Mouse (Mus musculus) gastrocnemius, postnatal 10 days (tissue): ENCODE results near the gene Atxn7l3b. TPM values are rescaled to one million over a fixed set of nuclear protein-coding genes. Genes with fewer than 3 reads are reported as not detected.
"Not testable (repeated sequence)": the region's sequence is repeated elsewhere in the genome, so short reads cannot be mapped to it uniquely, and the experiment has no call there.

Experiments
- DNase-seq: peaks from one replicate; pipeline ENCODE4 v3.0.0; 2021; ENCODE audit warnings: mixed read lengths
- long read RNA-seq, 2 experiments: library from polyadenylated mRNA; stranded (forward); transcript quantifications; one replicate each; pipeline ENCODE4 v2.0.0; 2021
- total RNA-seq, 2 experiments: library from RNA; stranded (reverse); gene quantifications; 2 replicates each; pipeline ENCODE4 v1.2.3; 2021

The Atxn7l3b gene
- total RNA-seq, result 10 to 100 TPM; 46.5 to 49.1 TPM
- long read RNA-seq, experiment 1, transcript Atxn7l3b-201 (1 exons, 3,566 nt), result major isoform, 84 of 84 reads
- long read RNA-seq, experiment 1, partial matches to known transcripts, result 0 of 84 reads
- long read RNA-seq, experiment 1, other reads (novel, unspliced or antisense), result 0 of 84 reads
- long read RNA-seq, experiment 2, transcript Atxn7l3b-201 (1 exons, 3,566 nt), result major isoform, 67 of 67 reads
- long read RNA-seq, experiment 2, partial matches to known transcripts, result 0 of 67 reads
- long read RNA-seq, experiment 2, other reads (novel, unspliced or antisense), result 0 of 67 reads

GRCm38 (mm10) chr10:112928452-112929221, at the start of gene Atxn7l3b:
Atxn7l3b (minus strand) TSS chr10:112929001.
- peak; percentile 98 for DNase-seq

DNA sequence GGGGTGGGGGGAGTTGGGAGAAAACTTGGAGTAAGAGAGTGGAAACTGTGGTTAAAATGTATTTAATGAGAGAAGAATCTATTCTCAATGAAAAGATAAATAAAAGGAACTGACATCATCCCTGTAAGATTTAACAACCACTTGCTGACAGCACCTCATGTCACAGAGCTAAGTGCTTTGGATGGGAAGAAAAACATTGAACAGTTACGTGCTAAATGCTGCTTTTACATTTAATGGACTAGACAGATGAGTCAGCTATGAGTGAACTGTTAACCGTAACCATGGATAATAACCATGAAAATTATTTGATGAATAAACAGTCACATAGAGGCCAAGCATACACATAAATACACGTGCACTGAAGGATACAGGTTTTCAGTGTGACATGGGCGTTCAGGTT, 48.8 kb upstream of the Atxn7l3b start:
- no peak for DNase-seq

DNA sequence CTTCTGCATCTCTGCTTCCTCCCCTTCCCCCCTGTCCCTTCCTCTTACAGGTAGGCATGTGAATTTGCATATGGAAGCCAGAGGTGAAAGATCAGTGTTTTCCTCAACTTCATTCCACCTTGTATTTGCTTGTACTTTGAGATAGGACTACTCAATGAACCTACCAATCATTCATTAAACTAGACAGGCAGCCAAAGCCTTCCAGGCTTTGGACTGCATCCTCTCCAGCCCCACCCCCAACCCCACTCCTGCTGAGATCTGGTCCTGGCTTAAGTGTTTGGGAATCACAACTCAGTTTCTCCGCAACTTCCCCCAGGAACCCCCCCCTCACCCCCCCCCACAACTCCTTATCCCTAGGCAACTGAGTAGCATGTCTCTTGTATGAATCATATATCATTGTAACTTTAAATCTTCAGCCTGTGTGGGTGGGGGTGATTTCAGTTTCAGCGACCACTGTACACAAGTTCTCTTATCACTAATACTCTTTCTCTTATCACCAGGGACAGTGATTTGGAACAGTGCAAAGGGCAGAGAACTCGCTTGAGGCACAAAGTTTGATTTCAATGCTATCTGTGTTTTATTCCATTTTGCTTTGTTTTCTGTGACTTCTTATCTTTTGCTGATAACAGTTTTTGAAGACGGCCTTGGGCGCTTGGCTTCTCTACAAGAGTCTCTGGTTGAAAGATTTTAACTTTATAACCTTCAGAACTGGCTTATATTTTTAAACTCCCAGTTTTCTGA, 44.7 kb upstream of the Atxn7l3b start:
- no peak for DNase-seq

DNA sequence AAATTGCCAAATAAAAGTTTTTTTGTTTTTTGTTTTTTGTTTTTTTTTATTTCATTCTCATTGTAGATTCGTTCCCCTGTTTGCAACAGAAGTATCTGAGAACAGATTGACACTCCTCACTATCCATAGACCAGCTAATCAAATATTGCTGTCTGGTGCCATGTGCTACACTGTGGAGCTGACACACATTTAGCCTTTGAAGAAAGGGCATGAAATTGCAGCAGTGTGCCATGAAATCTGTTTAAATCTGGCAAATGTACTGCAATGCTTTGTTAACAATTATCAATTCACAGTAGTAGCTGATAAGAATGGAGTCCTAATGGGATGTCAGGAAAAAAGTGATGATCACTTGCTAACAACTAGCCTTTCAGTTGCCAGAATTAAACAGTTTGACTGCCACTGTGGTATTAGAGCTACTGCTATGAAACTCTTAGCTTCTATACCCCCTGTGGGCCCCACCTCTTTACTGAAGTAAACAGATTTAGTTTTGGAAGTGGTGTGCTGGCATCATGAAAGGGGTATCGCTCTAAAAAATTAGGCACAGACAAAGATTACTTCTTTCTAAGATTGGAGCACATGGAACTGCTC, 41.3 kb upstream of the Atxn7l3b start:
- DNase-seq, result no peak

DNA sequence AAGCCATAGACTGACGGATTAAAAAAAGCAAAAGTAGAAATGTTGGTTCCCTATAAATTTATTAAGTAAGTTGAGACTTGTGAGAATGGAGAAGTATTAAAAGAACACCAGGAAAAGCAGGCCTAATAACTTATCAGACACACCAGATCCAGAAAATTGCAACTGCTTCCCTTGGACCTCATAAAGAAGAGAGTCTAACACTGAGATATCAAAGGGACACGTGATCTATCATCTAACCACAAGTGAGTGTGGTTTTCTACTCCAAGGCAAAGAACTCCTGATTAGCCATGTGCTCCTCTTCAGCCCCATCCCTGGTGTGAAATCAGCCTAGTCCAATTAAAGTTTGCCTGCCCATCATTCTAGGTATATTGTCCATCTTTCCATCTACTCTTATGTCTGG, 38.8 kb upstream of the Atxn7l3b start:
- DNase-seq, result no peak

DNA sequence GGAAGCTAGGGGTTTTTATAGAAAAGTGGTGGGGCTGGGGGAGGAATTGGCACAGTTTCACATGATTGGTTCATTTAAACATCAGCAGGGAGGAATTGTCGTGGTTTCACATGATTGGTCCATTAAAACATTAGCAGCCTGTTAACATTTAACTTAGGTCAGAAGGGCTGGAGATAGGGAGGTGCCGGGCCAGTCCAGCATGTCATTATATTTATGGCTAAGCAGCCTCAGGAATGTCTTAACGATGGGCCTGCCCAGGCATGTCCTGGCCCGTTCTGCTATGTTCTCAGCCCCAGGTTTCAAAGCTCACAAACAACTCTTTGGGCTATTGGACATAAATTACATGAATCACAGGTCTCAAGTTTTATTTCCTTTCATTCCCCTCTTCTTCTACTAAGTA, 33.4 kb upstream of the Atxn7l3b start:
- DNase-seq, result not testable (repeated sequence)

DNA sequence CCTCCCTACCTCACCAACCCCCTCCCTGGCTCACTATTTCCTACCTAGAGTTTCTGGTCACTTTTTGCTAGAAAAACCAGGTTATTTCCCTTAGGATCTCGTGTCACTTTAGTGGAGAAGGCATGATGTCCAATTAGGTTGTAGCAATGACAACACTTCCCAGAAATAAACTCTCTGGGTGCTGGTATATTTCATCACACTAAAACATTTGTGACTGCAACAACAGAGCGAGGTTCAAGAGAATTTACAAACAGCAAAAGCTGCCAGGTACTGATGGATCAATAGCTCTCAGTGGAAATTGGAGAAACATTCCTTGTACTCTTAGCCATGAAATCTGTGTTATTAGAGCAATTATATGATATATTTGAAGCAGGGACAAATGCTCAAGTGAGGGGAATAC, 25.3 kb upstream of the Atxn7l3b start:
- DNase-seq, result no peak

GRCm38 (mm10) chr10:112948453-112948852, 19.7 kb upstream of the Atxn7l3b start:
- no peak for DNase-seq

GRCm38 (mm10) chr10:112929222-112929615, 418 bp upstream of the Atxn7l3b start:
- no peak for DNase-seq

DNA sequence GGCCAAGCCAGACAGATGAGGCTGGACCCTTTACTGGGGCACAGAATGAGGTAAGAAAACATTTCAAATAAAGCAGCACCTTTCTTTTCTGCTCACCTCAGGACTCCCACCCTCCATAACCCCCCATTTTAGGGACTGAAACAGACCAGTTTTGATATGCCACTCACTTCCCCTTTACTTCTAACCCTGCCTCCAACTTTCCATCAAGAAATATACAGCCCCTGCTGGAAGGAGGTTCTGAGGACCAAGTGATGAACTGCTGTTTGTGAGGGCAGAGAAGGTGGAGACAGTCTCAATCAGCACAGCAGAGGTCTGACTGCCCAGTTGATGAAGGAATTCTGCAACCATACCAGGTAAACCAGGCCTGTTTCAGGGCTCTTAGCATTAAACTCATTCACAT, 1.8 kb downstream of the Atxn7l3b start:
- DNase-seq, result no peak

GRCm38 (mm10) chr10:112926271-112926670, 2.5 kb downstream of the Atxn7l3b start:
- DNase-seq, result no peak

DNA sequence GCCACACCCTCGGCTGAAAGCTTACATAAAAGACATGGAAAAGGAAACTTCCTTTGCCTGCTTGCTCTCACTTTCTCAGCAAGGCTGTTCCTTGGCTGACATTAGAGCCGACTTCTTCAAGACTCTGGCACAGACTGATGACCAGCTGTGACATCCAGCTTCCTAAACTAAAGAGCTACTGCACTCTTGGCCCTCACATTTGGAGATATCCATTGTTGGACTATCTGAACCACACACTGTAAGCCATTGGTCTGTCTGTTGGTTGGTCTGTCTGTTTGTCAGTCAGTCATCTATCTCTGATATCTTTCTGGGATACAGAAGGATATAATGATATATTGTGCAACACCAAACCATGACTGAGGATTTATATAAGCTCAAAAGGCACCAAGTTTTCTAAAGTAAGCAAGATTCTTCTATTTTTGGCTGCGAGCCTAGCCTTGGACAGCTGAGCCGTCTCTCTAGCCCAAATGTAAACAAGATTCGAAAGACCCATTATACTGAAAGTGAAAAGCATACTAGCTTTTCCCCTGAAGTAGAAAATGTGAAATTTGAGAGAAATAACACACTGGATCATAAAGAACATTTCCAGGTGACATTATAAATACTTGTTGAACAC, 12.1 kb downstream of the Atxn7l3b start:
- DNase-seq, result no peak

DNA sequence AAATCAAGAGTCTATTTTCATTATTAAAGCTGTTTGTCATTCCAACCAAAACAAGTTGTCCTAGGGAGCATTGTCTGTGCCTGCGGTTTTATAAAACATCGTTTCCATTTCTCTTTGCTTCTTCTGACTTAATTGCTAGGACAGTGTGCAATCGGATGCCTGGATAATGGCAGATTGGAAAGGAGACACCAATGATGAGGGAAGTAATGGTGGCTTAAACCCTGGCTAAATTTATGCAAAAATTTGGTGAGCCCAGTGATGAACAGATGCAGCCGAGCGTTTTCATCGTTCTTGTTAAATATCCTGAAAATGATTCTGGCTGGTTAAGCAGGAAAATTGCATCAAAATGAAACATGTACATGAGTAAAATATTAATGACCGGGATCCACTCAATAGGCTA, 28.6 kb downstream of the Atxn7l3b start:
- no peak for DNase-seq

GRCm38 (mm10) chr10:112899796-112900195, 29.0 kb downstream of the Atxn7l3b start:
- DNase-seq, result no peak

DNA sequence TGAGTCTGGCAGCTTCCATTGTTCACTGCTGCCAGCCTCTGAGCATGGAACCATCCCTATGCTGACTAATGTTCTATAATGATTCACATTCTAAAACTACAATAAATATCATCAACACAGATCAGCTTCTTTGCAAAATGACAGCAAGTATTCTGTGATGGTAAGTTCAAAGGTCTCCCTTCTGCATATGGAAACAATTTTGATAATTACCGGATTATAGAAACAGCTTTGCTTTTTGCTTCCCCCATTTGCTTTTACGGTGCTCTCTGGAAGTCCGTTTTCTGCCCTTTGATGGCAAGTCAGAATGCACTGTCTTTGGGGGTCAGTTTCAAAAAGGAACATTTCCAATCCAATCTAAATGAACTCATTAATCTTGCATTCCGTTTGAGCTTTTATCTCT, 32.2 kb downstream of the Atxn7l3b start:
- no peak for DNase-seq

- no peak for DNase-seq
Observed at GRCm38 (mm10) chr10:112893622-112894252, 35.1 kb downstream of the Atxn7l3b start.

DNA sequence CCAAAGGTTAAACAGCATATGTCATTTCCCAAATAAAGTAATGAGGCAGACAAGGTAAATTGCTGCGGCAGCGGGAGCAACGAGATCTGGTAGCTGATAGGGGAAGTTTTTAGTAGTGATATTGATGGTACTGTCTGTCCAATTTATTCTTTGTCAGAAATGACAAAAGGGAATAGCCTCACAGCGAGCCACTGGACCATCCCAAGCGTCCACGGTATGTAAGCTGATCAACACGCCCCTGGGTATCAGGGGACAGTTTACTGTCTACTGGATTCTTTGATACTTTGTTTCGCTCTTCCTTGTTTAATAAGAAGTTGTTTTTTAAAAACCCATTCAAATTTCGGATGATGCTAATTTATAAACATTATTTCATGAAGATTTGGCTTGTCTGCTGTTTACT, 44.7 kb downstream of the Atxn7l3b start:
- no peak for DNase-seq

DNA sequence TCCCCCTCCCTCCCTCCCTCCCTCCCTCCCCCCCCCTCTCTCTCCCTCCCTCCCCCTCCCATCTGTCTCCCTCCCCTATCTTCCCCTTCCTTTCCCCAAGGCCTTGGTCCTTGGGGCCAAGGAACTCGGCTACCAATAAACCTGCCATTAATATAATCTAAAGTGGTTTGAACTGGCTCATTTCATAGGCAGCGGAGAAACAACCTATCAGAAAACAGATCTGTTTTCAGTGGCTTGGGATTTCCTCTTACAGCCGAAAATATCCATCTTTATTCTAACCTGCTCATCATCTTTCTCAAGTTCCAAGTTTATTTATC, 45.2 kb downstream of the Atxn7l3b start:
- DNase-seq, result no peak

- peak; percentile 4 for DNase-seq
Observed at GRCm38 (mm10) chr10:112882789-112883687, 45.8 kb downstream of the Atxn7l3b start.

DNA sequence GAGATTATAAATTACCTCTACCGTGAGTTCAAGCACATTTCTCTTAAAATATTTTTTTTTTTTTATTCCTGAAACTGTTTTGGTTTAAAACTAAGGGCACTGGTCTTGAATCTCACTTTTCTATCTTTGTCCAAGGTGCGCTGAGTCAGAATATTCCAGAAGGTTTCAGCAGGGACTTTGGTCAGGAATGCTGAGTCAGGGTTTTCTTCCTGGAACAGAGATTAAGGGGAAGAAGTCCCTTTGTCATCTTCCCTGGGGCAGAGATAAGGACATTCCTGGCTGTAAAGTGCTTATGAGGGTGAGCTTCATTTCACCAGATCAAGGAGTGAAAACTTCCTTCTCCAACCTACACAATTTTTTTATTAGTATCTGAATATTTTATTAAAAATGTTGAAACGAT, 46.7 kb downstream of the Atxn7l3b start:
- DNase-seq, result no peak
